Comparison of ENCODE assay signal across 8 mouse cellular contexts in the genomic region with DNA sequence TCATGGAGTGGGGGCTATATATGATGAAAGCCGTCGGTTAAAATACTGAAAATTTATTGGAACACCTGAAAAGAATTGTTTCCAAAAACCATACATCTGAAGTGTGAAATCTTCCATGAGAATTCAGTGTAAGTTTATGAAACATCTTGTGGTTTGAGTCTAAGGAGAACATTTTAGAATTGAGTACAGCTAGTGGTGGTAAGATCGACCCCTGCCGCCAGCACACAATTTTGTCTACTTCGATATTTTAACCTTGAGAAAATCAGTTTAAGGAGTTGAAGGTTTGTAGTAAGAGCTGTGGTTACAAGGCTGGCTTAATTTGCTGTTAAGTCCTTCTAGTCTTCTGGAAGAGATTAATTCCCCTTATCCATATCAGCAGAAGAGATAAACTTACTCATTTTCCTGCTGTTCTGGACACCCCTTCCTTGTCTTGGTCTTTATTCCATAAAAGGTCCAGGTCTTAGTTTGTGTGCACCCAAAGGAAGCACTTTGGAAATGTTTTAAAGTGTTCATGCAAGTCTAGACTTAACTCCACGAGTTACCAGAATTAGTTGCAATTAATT. TPM values are rescaled to one million over a fixed set of nuclear protein-coding genes. Genes with fewer than 3 reads are reported as not detected.
DNase-seq lines count a peak whose midpoint lies in the region; ATAC-seq and TF ChIP-seq lines count a peak whose summit lies in the region.

No protein-coding gene starts in this region.

- H3K36me3 ChIP-seq in heart, embryonic 16.5 days (ENCODE audit: control insufficient read depth, insufficient read depth), result no peaks in the 10 kb centered on the region
- no peaks in the 10 kb centered on the region for H3K36me3 ChIP-seq in ES-E14 (ENCODE audit: control insufficient read depth, insufficient read depth, low read length, poor library complexity, severe bottlenecking)
- H3K36me3 ChIP-seq in forebrain, embryonic 13.5 days (ENCODE audit: poor library complexity, severe bottlenecking), result no peaks in the 10 kb centered on the region
- H3K36me3 ChIP-seq in liver, postnatal 0 days (replicated peaks; ENCODE audit: insufficient read depth, low read length), result no peaks in the 10 kb centered on the region

- no peak for ATAC-seq in heart, embryonic 16.5 days (replicated peaks; ENCODE audit: extremely low read depth, insufficient read depth, low FRiP score)
- no peak for ATAC-seq in forebrain, embryonic 13.5 days
- no peak for ATAC-seq in liver, postnatal 0 days

- peaks cover 12% of the 10 kb centered on the region for H3K4me1 ChIP-seq in heart, embryonic 16.5 days (ENCODE audit: control insufficient read depth, insufficient read depth, low read length)
- no peaks in the 10 kb centered on the region; a peak in 1 of 4 replicates for H3K4me1 ChIP-seq in ES-E14 (ENCODE audit: control insufficient read depth in 2 of 2, insufficient read depth in 2 of 2, low read length in 2 of 2, poor library complexity in 1 of 2)
- peaks cover 23% of the 10 kb centered on the region for H3K4me1 ChIP-seq in forebrain, embryonic 13.5 days
- H3K4me1 ChIP-seq in liver, postnatal 0 days (ENCODE audit: insufficient read depth), result peaks cover 5% of the 10 kb centered on the region; the same call in 1 of the 2 replicates

- peak overlapping the region; percentile 100 for H3K27ac ChIP-seq in heart, embryonic 16.5 days (ENCODE audit: low read length)
- no peak overlapping the region for H3K27ac ChIP-seq in ES-E14 (ENCODE audit: insufficient read depth, low read depth, low read length, poor library complexity, severe bottlenecking)
- no peak overlapping the region for H3K27ac ChIP-seq in forebrain, embryonic 13.5 days
- peak overlapping the region; percentile 97; the same call in 1 of the 2 replicates for H3K27ac ChIP-seq in liver, postnatal 0 days (ENCODE audit: low read depth)

- peak overlapping the region; percentile 100 for H3K9ac ChIP-seq in heart, embryonic 16.5 days (ENCODE audit: low read length)
- H3K9ac ChIP-seq in ES-E14 (ENCODE audit: insufficient read depth, low read depth, low read length, poor library complexity, severe bottlenecking), result peak overlapping the region; percentile 93; the same call in 1 of the 2 replicates
- H3K9ac ChIP-seq in forebrain, embryonic 13.5 days, result peak overlapping the region; percentile 97
- peak overlapping the region; percentile 96; the same call in 1 of the 2 replicates for H3K9ac ChIP-seq in liver, postnatal 0 days (replicated peaks)

- TF ChIP-seq CTCF in liver, postnatal 0 days (IDR thresholded peaks at IDR 0.05; ENCODE audit: low read depth), result no peak

- in situ Hi-C loops in ES-E14 (cut with MboI; ENCODE audit: low sequenced_read_pairs in 2 of 2, unreplicated experiment in 2 of 2), result no loop called here

- H3K27me3 ChIP-seq in heart, embryonic 16.5 days (ENCODE audit: control insufficient read depth, insufficient read depth, low read length), result no peaks in the 10 kb centered on the region
- no peaks in the 10 kb centered on the region for H3K27me3 ChIP-seq in forebrain, embryonic 13.5 days
- H3K27me3 ChIP-seq in liver, postnatal 0 days (ENCODE audit: insufficient read depth, low read length), result no peaks in the 10 kb centered on the region

- no peak for DNase-seq in heart, postnatal 14 days
- DNase-seq in ES-E14 (ENCODE audit: low read depth, low spot score), result no peak
- no peak for DNase-seq in liver, postnatal 0 days
- no peak for DNase-seq in adrenal gland, postnatal 36 days
- DNase-seq in urinary bladder, postnatal 10 days (ENCODE audit: low spot score), result no peak
- DNase-seq in ovary, adult 18-20 months (ENCODE audit: low spot score), result no peak

- H3K4me2 ChIP-seq in heart, embryonic 16.5 days (ENCODE audit: low read depth, low read length), result peak overlapping the region; percentile 71
- H3K4me2 ChIP-seq in forebrain, embryonic 13.5 days, result peak overlapping the region; percentile 75
- H3K4me2 ChIP-seq in liver, postnatal 0 days (ENCODE audit: low read depth, low read length), result peak overlapping the region; percentile 87

- H3K9me3 ChIP-seq in heart, embryonic 16.5 days (replicated peaks; ENCODE audit: control insufficient read depth, low read length), result no peaks in the 10 kb centered on the region
- no peaks in the 10 kb centered on the region for H3K9me3 ChIP-seq in ES-E14 (ENCODE audit: control insufficient read depth, insufficient read depth, low read depth, low read length)
- H3K9me3 ChIP-seq in forebrain, embryonic 13.5 days (replicated peaks), result no peaks in the 10 kb centered on the region
- H3K9me3 ChIP-seq in liver, postnatal 0 days (ENCODE audit: low read length), result no peaks in the 10 kb centered on the region

- WGBS in heart, embryonic 16.5 days, result under 1% methylated on average over 6 of the region's 6 CpGs
- 4% methylated on average over 6 of the region's 6 CpGs for WGBS in forebrain, embryonic 13.5 days
- WGBS in liver, postnatal 0 days (ENCODE audit: insufficient replicate concordance), result 2% methylated on average over 6 of the region's 6 CpGs

- no peak for TF ChIP-seq EP300 in liver, postnatal 0 days (IDR thresholded peaks at IDR 0.05; ENCODE audit: low read depth)

- intact Hi-C loops in heart, postnatal 14 days (cut with DNase I), result loop anchor here (2.0 to 5.0 kb wide), 2 partner anchors 117 to 200 kb away; no protein-coding TSS in a partner anchor

- peak overlapping the region; percentile 99 for H3K4me3 ChIP-seq in heart, embryonic 16.5 days (ENCODE audit: low read length)
- peak overlapping the region; percentile 83 to 88 for H3K4me3 ChIP-seq in ES-E14 (ENCODE audit: insufficient read depth in 1 of 2, low read depth in 1 of 2, low read length in 2 of 2, poor library complexity in 1 of 2, severe bottlenecking in 1 of 2)
- H3K4me3 ChIP-seq in forebrain, embryonic 13.5 days, result peak overlapping the region; percentile 87
- peak overlapping the region; percentile 93 for H3K4me3 ChIP-seq in liver, postnatal 0 days (ENCODE audit: low read depth, low read length)

TF ChIP-seq in ES-E14, 5 proteins besides CTCF, POLR2A, EP300 and RAD21:
- no peak for TF ChIP-seq HCFC1 (IDR thresholded peaks at IDR 0.05; ENCODE audit: borderline replicate concordance, insufficient read depth, low read length)
- TF ChIP-seq CHD2 (IDR thresholded peaks at IDR 0.05; ENCODE audit: low read depth, low read length), result no peak
- TF ChIP-seq ZC3H11A (IDR thresholded peaks at IDR 0.05; ENCODE audit: borderline replicate concordance, low read depth, low read length), result no peak
- no peak for TF ChIP-seq MAFK (IDR thresholded peaks at IDR 0.05; ENCODE audit: insufficient read depth, low read depth, low read length)
- TF ChIP-seq ZNF384 (IDR thresholded peaks at IDR 0.05; ENCODE audit: low read depth, low read length), result no peak

RNA-seq across cellular contexts. Expression of a gene that starts 7.9 kb away (rescaled TPM):
- polyA plus RNA-seq in heart, embryonic 16.5 days (2015; fragmentation: Nextera tagmentation; extraction: Ambion mirVana), result 93.8 and 95.1 TPM in 2 replicates
- total RNA-seq in heart, postnatal 14 days (2021), result 10 to 100 TPM; 64.3 to 64.7 TPM
- total RNA-seq in ES-E14 (2012; rRNA removed), result 40.2 and 57.6 TPM in 2 replicates
- polyA plus RNA-seq in forebrain, embryonic 13.5 days (2015; fragmentation: Nextera tagmentation; extraction: Ambion mirVana), result 77.4 and 78.7 TPM in 2 replicates
- 13.4 and 13.9 TPM in 2 replicates for polyA plus RNA-seq in liver, postnatal 0 days (2015; fragmentation: Nextera tagmentation; extraction: Ambion mirVana)
- total RNA-seq in adrenal gland, postnatal 36 days (2021), result 10 to 100 TPM; 66.5 to 69.1 TPM

RNA-seq across cellular contexts. Expression of a gene that starts 28.4 kb away (rescaled TPM):
- polyA plus RNA-seq in heart, embryonic 16.5 days (2015; fragmentation: Nextera tagmentation; extraction: Ambion mirVana), result 9.4 and 10.1 TPM in 2 replicates
- total RNA-seq in heart, postnatal 14 days (2021), result 1 to 10 TPM; 5.1 TPM
- total RNA-seq in ES-E14 (2012; rRNA removed), result 1.7 and 2.9 TPM in 2 replicates
- 17.9 and 21.6 TPM in 2 replicates for polyA plus RNA-seq in forebrain, embryonic 13.5 days (2015; fragmentation: Nextera tagmentation; extraction: Ambion mirVana)
- polyA plus RNA-seq in liver, postnatal 0 days (2015; fragmentation: Nextera tagmentation; extraction: Ambion mirVana), result 1.8 and 1.9 TPM in 2 replicates
- total RNA-seq in adrenal gland, postnatal 36 days (2021), result 1 to 10 TPM; 5.7 to 8.5 TPM

RNA-seq across cellular contexts. Expression of a gene that starts 55.2 kb away (rescaled TPM):
- 17.3 and 17.7 TPM in 2 replicates for polyA plus RNA-seq in heart, embryonic 16.5 days (2015; fragmentation: Nextera tagmentation; extraction: Ambion mirVana)
- total RNA-seq in heart, postnatal 14 days (2021), result 10 to 100 TPM; 10.8 to 10.9 TPM
- total RNA-seq in ES-E14 (2012; rRNA removed), result 12.3 and 14.0 TPM in 2 replicates
- polyA plus RNA-seq in forebrain, embryonic 13.5 days (2015; fragmentation: Nextera tagmentation; extraction: Ambion mirVana), result 34.1 and 39.3 TPM in 2 replicates
- polyA plus RNA-seq in liver, postnatal 0 days (2015; fragmentation: Nextera tagmentation; extraction: Ambion mirVana), result 3.3 and 3.6 TPM in 2 replicates
- 10 to 100 TPM; 15.7 to 20.9 TPM for total RNA-seq in adrenal gland, postnatal 36 days (2021)

Comparison
In these comparisons a context has a peak if more than half of its experiments do, and no peak if none do; other contexts are left out.
1. H3K27ac ChIP-seq: peak in heart, embryonic 16.5 days (single experiment) and liver, postnatal 0 days (single experiment); none in ES-E14 (single experiment) and forebrain, embryonic 13.5 days (single experiment).
2. Peak in every context shown above with its lines, with median percentiles within 50 percentile points of each other: H3K4me2 ChIP-seq, H3K4me3 ChIP-seq and H3K9ac ChIP-seq.